Mouse (Mus musculus) embryonic fibroblast, embryonic 13.5 days (primary cell): Measurements from ENCODE around the gene Naa38.

ENCODE experiments used
- CTCF ChIP-seq: IDR thresholded peaks from 2 replicates; pipeline ENCODE4 v1.5.1; 2011; ENCODE audit warnings: mild to moderate bottlenecking, control low read depth, low read length, moderate library complexity, borderline replicate concordance; ENCODE audit not compliant: insufficient read depth
- POLR2A ChIP-seq: IDR thresholded peaks from 2 replicates; pipeline ENCODE4 v1.6.1; 2011; ENCODE audit warnings: low read depth, mild to moderate bottlenecking, control low read depth, low read length, moderate library complexity

- TF ChIP-seq POLR2A, result no peak
- no peak for TF ChIP-seq CTCF
Measured at GRCm38 (mm10) chr11:69406282-69406681, 11.0 kb downstream of the Naa38 start.
